Mouse (Mus musculus): Measurements from ENCODE around the gene Asic2.
A peak's percentile ranks its signal among the peaks of the same experiment; 100 is the strongest.

The Asic2 gene

DNA sequence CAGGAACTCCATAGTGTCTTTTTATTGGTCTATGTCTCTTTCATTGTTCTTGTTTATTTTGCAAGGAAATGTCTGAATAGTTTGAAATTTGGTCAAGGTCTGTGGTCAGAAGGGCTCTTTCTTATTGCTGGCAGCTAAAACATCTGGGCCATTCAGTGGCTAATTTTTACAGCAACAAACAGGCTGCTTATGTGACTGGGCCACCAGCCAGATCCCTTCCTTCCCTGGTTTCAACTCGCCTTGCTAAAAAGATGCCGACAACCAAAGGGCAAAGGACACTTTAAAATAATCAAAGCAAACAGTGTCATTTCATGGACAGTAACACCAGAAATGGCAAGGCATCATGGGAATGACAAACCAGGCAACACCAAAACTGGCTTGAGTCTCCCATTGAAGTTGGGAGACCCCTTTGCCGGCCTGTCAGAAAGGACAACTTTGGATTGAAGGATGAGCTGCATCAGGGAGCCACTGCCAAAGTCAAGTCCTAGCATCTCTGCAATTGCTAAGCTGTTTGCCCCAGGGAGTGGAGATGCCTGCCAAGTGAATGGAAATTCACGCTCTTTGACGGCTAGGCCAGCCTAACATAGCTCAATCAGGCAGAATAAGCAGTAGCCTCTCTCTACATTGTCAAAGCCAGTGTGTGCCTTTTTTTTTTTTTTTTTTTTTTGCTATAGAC lies 123.1 kb downstream of the Asic2 start:
- peak; percentile 7 to 11 for DNase-seq (ENCODE audit: low spot score in 2 of 2)

GRCm38 (mm10) chr11:81841001-81841400 lies 127.3 kb downstream of the Asic2 start:
- DNase-seq (ENCODE audit: low spot score in 2 of 2), result no peak

- no peak for DNase-seq (ENCODE audit: low spot score in 2 of 2)
Measured at GRCm38 (mm10) chr11:81838426-81838825, 129.8 kb downstream of the Asic2 start.

DNA sequence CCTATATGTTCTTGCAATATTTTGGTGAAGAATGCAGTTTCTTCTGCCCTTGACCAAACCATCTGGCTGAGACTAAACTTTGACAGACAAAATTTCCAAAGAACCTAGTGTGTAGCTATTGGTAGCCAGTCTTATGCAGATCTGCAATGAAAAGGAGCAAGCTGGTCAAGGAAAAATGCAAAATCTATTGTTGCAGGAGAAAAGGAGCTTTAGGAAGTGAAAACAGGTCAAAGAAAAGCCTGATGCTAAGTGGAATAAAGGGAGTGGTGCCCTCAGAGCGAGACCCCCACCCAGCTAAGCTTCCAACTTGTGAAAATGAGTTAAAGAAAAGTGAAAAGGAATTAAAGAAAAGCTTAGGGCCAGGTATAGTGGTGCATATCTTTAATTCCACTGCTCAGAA lies 135.9 kb downstream of the Asic2 start:
- DNase-seq (ENCODE audit: low spot score in 2 of 2), result no peak

- DNase-seq (ENCODE audit: low spot score in 2 of 2), result no peak
Measured at GRCm38 (mm10) chr11:81816531-81816930, 151.7 kb downstream of the Asic2 start.

- no peak for DNase-seq (ENCODE audit: low spot score in 2 of 2)
Measured at GRCm38 (mm10) chr11:81814816-81815215, 153.4 kb downstream of the Asic2 start.

- DNase-seq (ENCODE audit: low spot score in 2 of 2), result no peak
Measured at GRCm38 (mm10) chr11:81806905-81807659, 161.2 kb downstream of the Asic2 start.

- no peak for DNase-seq (ENCODE audit: low spot score in 2 of 2)
Measured at GRCm38 (mm10) chr11:81803544-81803943, 164.7 kb downstream of the Asic2 start.

- no peak for DNase-seq (ENCODE audit: low spot score in 2 of 2)
Measured at GRCm38 (mm10) chr11:81802614-81803013, 165.6 kb downstream of the Asic2 start.

- DNase-seq (ENCODE audit: low spot score in 2 of 2), result no peak
Measured at GRCm38 (mm10) chr11:81800899-81801298, 167.4 kb downstream of the Asic2 start.

DNA sequence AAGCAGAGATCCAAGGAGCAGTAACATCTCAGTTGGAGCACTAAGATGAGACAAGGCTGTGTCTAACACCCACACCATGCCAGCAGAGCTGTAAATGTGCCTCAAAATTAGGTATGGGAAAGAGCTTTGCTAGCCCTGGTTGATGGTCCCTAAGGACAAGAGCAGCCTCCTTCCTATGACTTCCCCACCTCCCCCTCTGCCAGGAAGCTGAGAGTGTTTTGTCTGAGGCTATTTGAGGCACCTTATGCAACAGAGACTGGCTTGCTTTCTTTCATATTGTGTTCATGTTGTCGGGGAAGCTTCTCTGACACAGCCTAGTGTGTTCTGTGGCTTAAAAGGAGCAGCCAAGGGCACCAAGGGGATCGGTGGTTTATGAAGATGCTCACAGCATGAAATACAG lies 174.7 kb downstream of the Asic2 start:
- no peak for DNase-seq (ENCODE audit: low spot score in 2 of 2)

- no peak for DNase-seq (ENCODE audit: low spot score in 2 of 2)
Measured at GRCm38 (mm10) chr11:81791579-81791978, 176.7 kb downstream of the Asic2 start.

GRCm38 (mm10) chr11:81780596-81780995 lies 187.7 kb downstream of the Asic2 start:
- peak; percentile 76 to 82 for DNase-seq (ENCODE audit: low spot score in 2 of 2)

- DNase-seq (ENCODE audit: low spot score in 2 of 2), result peak; percentile 58 to 79
Measured at GRCm38 (mm10) chr11:81779881-81780280, 188.4 kb downstream of the Asic2 start.

DNA sequence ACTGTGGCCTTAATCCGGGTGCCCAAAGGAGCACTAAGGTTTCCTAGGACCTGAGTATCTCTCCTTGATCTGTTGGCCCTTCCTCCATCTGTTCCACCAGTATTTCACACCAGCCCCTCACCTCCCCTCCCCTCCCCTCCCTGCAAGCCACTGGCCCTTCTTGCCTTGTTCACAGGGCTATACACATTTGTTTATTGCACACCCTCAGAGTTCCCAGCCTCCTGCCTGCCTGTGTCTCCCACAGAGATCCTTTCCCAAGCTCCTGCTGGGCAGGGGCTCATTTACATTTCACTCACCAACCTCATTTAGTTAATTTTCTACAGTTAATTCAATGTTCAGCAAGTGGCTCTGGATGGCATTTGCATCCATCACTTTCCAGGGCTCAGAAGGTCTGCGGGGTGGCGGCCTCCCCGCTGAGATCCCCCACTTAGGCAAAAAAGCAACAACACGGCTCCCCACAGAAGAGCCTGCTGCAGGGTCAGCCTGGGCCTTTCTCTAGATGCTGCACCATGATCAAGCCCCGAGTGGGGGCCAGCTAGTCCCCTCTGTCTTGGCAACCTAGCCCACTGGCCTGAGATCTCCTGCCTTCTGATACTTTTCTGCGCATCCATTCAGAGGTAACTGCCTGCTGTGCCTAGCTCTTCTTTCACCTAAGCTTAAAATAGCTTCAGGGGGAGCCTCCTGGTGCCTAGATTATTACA lies 196.9 kb downstream of the Asic2 start:
- DNase-seq (ENCODE audit: low spot score in 2 of 2), result no peak

GRCm38 (mm10) chr11:81769691-81770260 lies 198.5 kb downstream of the Asic2 start:
- peak in 1 of 2 experiments; percentile 15 for DNase-seq (ENCODE audit: low spot score in 2 of 2)

DNA sequence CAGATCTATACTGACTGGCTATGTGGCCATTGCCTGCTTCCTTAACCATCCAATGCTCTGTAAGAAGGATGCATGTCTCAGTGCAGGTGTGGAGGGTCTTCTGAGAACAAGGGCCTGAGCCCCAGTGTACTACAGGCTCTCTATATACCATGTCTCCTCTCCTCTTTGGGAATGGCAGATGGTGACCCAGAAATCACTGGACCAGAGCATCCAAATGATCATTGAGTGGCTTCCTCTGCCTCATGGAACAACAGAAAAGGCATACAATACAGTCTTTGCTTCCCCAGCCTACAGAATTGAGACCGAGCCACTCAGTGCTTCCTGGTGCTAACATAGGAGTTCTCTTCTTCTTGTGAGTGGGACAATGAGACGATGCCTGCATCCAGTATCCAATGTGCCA lies 200.0 kb downstream of the Asic2 start:
- no peak for DNase-seq (ENCODE audit: low spot score in 2 of 2)

DNA sequence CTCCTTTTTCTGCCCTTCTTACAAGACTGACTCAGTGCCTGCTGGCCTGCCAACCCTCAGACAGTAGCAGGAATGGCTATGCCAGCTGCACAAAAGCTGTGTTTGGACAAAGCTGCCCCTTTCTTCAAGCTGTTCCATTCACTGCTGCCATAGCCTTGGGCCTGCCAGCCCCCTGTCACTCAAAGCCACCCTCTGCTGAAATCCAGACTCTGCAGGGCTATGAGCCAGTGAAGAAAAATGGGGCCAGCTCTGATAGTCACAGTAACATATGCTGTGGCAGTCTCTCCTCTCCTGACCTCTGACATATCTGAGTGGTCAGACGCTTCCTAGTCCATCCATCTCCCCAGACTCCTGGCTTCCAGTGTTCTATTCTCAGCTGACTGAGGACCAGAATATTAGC lies 200.5 kb downstream of the Asic2 start:
- peak in 1 of 2 experiments; percentile 5 for DNase-seq (ENCODE audit: low spot score in 2 of 2)

DNA sequence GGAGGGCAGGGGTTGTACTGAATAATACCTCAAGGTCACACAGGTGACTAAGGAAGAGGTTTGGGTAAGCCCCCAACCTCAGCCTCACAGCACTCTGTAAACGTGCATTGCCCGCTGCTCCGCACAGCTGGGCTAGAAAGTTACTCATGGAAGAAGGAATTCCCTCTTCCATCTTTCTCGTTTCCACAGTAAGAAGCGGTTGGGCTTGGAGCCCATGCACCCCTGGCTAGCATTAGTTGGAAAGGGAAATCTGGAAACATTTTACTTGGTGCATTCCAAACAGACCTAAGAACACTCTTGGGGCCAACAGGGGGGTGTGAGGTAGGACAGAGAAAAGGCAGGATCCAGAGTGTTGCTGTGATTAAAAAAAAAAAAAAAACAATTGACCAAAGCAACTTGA lies 203.0 kb downstream of the Asic2 start:
- peak in 1 of 2 experiments; percentile 3 for DNase-seq (ENCODE audit: low spot score in 2 of 2)

- DNase-seq (ENCODE audit: low spot score in 2 of 2), result no peak
Measured at GRCm38 (mm10) chr11:81764778-81765177, 203.5 kb downstream of the Asic2 start.

DNA sequence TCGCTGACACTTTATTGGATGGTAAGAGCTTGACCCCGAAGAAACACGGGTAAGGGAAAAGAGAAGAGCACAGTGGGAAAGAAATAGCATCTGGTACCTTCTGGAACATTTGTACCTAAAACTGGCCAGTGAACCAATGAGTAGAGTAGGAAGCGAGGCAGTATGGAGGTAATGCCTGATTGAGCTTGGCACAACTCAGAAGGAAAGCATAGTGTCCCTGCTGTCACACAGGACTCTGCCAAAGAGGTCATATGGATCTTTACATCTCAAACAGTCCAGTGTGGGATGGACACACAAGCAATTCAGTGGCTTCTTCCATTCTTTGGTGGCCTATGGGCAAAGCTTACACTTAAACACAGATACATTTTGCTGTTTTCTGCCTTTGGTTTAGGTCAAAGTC lies 211.0 kb downstream of the Asic2 start:
- DNase-seq (ENCODE audit: low spot score in 2 of 2), result no peak

- DNase-seq (ENCODE audit: low spot score in 2 of 2), result no peak
Measured at GRCm38 (mm10) chr11:81750876-81751275, 217.4 kb downstream of the Asic2 start.

Measured in heart, adult 9 months (tissue).